Mouse (Mus musculus) CD4-positive, CD25-positive, alpha-beta regulatory T cell, adult 2 months (primary cell): ENCODE data around the gene Gusb.

ENCODE experiments used
- DNase-seq: peaks from one replicate; pipeline ENCODE4 v3.0.0-alpha.2; 2012; ENCODE audit warnings: low read depth, low spot score

The Gusb gene

GRCm38 (mm10) chr5:130002301-130003146 is at the start of gene Gusb:
Gene Gusb, minus strand, starts transcription at chr5:130003049.
- DNase-seq: peak; percentile 68

DNA sequence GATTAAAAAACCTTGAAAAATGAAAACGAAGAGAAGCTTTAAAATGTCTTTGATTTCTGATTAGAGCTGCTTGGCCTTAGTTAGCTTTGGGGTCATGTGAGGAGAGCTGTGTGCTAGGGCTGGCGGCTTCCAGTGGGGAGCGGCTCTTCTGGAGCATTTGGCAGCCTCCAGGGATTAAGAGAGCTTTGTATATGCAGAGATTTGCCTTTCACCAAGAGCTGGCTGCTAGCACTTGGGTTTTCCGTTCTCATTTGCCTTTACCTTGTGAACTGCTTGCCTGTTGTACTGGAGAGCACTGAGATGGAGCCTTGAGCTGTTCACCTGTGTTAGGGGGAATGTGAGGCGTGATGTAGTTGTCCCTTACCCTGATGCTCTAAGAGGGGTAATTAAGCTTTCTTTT is 49.7 kb upstream of the Gusb start:
- DNase-seq: no peak

DNA sequence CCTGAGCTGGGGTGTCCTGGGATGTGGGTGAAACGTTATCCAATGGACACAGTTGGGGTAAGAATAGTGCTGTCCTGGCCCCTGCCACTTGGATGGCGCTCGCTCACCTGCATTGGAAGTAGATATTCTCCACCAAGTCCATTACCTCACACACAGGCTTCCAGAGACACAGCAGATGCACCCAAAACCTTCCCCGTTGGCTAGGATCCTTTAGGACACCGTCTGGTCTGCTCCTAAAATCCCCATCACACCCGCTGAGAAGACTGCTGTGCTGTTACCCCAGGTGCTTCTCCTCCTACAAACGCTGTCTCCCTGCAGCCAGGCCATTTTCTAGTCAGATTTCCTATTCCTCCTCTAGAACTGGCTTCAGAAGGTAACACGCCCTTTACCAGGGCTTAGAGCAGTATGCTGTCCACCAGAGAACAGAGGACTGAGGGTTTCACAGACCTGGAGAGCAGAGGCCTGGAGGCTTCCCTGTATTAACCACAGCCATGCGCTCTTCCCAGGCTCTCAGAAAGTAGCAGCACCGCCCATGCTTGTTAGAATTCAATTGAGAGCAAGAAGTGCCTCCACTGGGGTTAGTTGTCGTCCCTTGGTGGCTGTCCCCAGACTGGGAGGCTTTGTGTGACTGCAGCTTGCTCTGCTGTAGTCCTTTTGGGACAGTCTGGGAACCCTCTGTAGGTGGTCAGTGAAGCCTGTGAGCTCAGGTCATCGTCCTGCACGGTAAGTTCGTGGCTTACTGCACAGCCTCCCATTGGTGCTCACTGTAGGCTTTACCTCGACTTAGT is 48.4 kb upstream of the Gusb start:
- DNase-seq: no peak

DNA sequence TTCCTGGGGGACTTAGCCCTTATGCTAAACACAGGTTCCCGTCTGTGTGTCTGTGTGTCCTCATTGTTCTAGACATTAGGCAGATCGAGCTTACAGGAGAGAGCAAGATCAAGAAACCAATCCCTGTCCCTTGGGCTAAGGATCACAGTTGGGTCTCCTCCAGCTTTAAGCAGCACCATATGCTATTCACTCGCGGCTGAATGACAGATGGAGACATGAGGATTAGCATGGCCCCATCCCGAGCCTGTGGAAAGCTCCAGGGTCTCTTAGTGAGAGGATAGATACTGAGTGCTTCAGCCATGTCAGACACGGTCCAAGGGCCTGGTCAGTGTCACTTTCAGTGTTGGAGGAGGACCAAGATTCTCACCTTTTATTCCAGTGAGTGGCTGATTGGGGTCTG is 47.6 kb upstream of the Gusb start:
- no peak for DNase-seq

- no peak for DNase-seq
Observed at GRCm38 (mm10) chr5:130048786-130049520, 46.1 kb upstream of the Gusb start.

- peak; percentile 42 for DNase-seq
Observed at GRCm38 (mm10) chr5:130047013-130047412, 44.2 kb upstream of the Gusb start.

- DNase-seq: no peak
Observed at GRCm38 (mm10) chr5:130046589-130046988, 43.7 kb upstream of the Gusb start.

DNA sequence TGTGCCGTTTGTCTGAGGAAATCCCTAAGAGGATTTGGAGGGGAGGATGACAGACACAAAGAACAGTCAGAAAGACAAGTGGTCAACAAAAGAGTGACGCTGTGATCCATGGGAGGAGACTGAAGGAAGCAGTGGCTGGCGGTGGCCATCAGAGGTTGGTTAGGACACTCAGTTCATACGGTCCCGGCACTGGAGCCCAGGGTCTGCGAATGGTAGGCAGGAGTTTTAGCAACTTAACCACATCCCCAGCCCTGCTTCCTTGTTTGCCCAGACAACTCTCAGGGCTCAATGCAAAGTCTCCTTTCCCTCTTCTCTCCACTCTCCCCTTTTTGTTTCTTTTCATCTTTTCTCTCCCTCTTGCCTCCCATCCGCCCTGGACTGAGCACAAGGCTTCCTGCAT is 43.3 kb upstream of the Gusb start:
- DNase-seq: no peak

GRCm38 (mm10) chr5:130044201-130044695 is 41.4 kb upstream of the Gusb start:
- DNase-seq: peak; percentile 17

DNA sequence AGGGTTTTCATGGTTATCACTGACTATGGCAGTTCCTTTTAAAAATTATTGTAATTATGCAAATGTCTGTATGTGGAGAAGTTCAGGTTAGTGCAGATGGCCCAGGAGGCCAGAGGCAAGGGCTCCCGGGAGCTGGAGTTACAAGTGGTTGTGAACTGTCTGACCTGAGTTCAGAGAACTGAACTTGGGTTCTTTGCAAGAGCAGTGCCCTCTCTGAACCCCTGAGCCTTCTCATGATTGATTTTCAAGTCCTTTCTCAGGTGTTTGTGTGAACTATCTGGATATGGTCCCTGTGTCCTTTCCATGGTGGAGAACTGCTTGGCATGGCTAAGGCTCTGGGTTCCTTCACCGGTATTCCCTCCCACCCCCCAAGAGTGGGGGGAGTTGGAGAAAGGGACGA is 40.9 kb upstream of the Gusb start:
- DNase-seq: no peak

DNA sequence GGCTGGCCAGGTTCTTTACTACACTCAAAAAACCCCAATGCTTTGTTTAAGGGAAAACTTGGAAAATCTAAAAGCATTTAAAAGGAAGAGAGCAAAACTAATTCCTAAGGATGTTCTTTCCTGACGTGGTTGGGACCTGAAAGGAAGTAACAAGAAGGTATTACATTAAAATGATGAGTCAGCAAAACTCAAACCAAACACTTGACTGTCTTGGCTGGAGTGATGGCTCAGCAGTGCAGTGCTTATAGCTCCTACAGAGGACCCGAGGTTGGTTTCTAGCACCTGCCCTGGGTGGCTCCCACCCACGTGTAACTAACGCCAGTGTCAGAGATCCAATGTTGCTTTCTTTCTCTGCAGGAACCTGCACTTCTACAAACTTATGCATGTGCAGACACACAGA is 38.4 kb upstream of the Gusb start:
- DNase-seq: no peak

DNA sequence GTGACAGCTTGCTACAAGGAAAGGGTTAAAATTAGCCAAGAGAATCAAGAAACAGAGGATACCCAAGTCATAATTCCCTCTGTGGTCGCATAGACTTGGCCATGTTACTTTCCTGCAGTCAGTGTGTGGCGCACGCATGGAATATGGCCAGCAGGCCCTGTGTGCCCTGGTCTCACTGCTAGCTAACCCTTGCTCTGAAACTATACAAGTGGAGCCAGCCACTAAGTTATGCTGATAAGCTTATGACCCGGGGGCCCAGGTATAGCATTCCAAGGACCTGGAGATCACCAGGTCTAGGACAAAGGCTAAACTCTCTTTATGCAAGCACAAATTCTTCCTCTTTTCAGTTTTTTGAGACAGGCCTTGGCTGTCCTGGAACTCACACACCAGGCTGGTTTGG is 37.9 kb upstream of the Gusb start:
- no peak for DNase-seq

GRCm38 (mm10) chr5:130037752-130038455 is 35.1 kb upstream of the Gusb start:
- peak; percentile 76 for DNase-seq

- peak; percentile 33 for DNase-seq
Observed at GRCm38 (mm10) chr5:130036300-130036699, 33.5 kb upstream of the Gusb start.

DNA sequence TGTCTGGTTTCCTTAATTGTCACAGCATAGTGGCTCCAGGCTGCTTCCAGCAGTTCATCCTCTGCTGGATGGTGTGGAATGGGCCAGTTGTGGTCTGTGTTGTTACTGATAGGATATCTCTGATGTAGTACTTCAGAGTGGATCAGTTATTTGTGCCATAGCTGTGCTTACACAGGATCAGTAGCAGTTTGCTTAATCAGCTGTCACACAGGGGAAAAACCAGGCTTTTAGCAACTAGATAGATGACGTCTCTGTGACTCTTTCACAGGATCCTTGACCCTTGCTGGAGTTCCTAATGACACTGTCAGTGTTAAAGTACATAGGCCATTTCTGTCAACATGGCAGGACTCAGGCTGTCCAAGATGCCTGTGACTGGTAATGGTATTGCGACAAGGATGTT is 31.0 kb upstream of the Gusb start:
- DNase-seq: no peak

- DNase-seq: no peak
Observed at GRCm38 (mm10) chr5:130031410-130032390, 28.9 kb upstream of the Gusb start.

DNA sequence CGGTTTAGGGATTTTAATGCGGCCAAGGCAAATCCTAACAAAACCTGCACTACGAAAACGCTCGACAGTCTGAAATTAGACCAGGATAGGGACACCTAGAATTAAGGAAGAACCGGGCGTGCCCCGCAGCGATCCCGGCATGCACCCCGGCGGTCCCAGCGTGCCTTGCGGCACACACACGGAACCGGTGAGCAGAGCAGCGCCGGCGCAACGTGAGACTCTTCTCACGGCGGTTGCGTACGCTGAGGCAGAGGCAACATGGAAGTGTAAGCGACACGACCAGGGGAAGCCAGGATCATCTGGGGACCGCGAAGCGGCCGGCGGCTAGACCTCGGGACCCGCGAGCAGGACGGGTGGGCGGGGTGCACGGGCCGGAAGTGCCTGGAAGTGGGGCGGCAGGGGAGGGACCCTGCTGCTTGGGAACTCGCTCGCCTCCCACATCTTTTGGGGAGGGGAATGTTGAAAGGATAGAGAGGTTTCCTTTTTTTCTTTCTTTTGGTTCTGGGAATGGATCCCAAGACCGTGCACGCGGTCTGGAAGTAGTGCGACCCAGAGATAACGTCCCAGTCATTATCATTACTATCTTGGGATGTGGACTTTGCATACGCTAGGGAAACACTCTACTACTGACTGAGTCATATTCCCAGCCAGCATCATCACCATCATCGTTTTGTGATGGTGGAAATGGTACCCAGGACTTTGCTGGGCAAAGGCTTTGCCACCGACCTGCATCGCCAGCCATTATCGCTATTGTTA is 26.5 kb upstream of the Gusb start, which contains the start of the genes Asl and Crcp:
Asl (minus strand) TSS at position 106 of the 756 bp plus-strand sequence.
Crcp (plus strand) TSS at position 149 of the 756 bp plus-strand sequence.
- peak; percentile 87 for DNase-seq

DNA sequence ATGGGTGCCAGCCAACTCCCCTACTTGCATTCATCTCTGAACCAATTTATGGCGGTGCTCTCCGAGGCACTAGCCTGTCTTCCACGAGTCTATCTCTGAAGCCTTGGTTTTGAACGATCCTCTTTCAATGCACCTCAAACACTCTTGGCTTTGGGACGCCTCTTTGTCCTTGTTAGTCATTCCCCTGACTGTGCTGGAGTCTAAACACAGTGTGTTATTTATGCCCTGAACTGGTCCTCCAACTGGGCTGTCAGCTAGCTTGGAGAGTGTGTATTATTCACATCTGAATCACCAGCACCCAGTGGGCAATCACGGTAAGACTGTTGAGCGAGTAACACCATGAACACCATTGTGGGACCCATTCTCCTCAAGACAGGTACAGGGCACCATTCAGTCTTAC is 24.8 kb upstream of the Gusb start:
- DNase-seq: no peak

GRCm38 (mm10) chr5:130027134-130027533 is 24.3 kb upstream of the Gusb start:
- DNase-seq: no peak
